Mouse (Mus musculus) spleen, adult 2 months (tissue): ENCODE measurements at regions not wholly inside any gene's neighbourhood (a gene's known extent, or its start where the extent isn't known, plus 50 kb on each side); places are given as distances from the start of the nearest gene placed in this dataset.

Experiments
- CTCF ChIP-seq: fragments of 200-500 bp; IDR thresholded peaks from 2 replicates; pipeline ENCODE4 v1.5.1; 2011; ENCODE audit warnings: mild to moderate bottlenecking, inconsistent platforms; ENCODE audit not compliant: insufficient read depth, insufficient read length, insufficient replicate concordance; ENCODE audit errors: extremely low read depth
- POLR2A ChIP-seq: fragments of 200-500 bp; IDR thresholded peaks from 2 replicates; pipeline ENCODE4 v1.6.1; 2011; ENCODE audit warnings: low read depth, low read length, inconsistent platforms

- no peak for TF ChIP-seq POLR2A
- no peak for TF ChIP-seq CTCF
These were observed 82.4 kb downstream of the 1700001O22Rik start for GRCm38 (mm10) chr2:30721048-30721461.
